Mouse (Mus musculus) liver, embryonic 11.5 days (tissue): ENCODE data around the gene Scn3a. TPM values are rescaled to one million over a fixed set of nuclear protein-coding genes. Genes with fewer than 3 reads are reported as not detected.

Source experiments
- ATAC-seq: fragments of 200-750 bp; cut with Nextera tagmentation; replicated peaks from 2 replicates; pipeline ENCODE4 v1.8.0; 2017; ENCODE audit warnings: moderate number of reproducible peaks, mild to moderate bottlenecking, moderate TSS enrichment, moderate library complexity; ENCODE audit not compliant: low FRiP score
- DNase-seq: peaks from one replicate; pipeline ENCODE4 v3.0.0-alpha.2; 2017; ENCODE audit warnings: low spot score
- H3K27ac ChIP-seq: fragments of 300-500 bp; sonication (generic); 2 replicates; pipeline ENCODE4 v1.5.1; 2014; ENCODE audit warnings: mild to moderate bottlenecking, low read depth, low read length, control low read depth
- H3K27me3 ChIP-seq: fragments of 300-500 bp; sonication (generic); replicated peaks from 2 replicates; pipeline ENCODE4 v1.6.1; 2014; ENCODE audit warnings: low read length, mixed read lengths; ENCODE audit not compliant: control insufficient read depth, insufficient read depth
- H3K36me3 ChIP-seq: fragments of 300-500 bp; sonication (generic); 2 replicates; pipeline ENCODE4 v1.6.1; 2014; ENCODE audit warnings: mild to moderate bottlenecking, low read length, moderate library complexity, mixed read lengths; ENCODE audit not compliant: control insufficient read depth, insufficient read depth
- H3K4me1 ChIP-seq: fragments of 300-500 bp; sonication (generic); replicated peaks from 2 replicates; pipeline ENCODE4 v1.6.1; 2014; ENCODE audit warnings: low read length, mixed read lengths; ENCODE audit not compliant: control insufficient read depth, insufficient read depth
- H3K4me2 ChIP-seq: fragments of 300-500 bp; sonication (generic); 2 replicates; pipeline ENCODE4 v1.6.1; 2014; ENCODE audit warnings: mild to moderate bottlenecking, control low read depth, moderate library complexity
- H3K4me3 ChIP-seq: fragments of 300-500 bp; sonication (generic); 2 replicates; pipeline ENCODE4 v1.5.1; 2014; ENCODE audit warnings: low read depth, low read length, control low read depth
- H3K9ac ChIP-seq: fragments of 300-500 bp; sonication (generic); 2 replicates; pipeline ENCODE4 v1.6.1; 2014; ENCODE audit warnings: low read depth, low read length, control low read depth
- H3K9me3 ChIP-seq: fragments of 300-500 bp; sonication (generic); 2 replicates; pipeline ENCODE4 v1.6.1; 2016; ENCODE audit warnings: low read length, inconsistent platforms, mixed read lengths; ENCODE audit not compliant: control insufficient read depth
- WGBS: fragments of 180-500 bp; shearing (Covaris S2); extraction: QIAGEN DNeasy Blood & Tissue Kit; methylation state at CpG from one replicate; pipeline ENCODE4 v1.1.7; 2014; 5-methylcytosine and 5-hydroxymethylcytosine counted together
- polyA plus RNA-seq: library from polyadenylated mRNA; unstranded; fragments of >200 nt; fragmentation: Nextera tagmentation; extraction: Ambion mirVana; gene quantifications from 2 replicates; pipeline ENCODE4 v1.2.1, GENCODE M21; 2014

Scn3a gene
- polyA plus RNA-seq, 1 experiment from 2014 or later, result 0.08 TPM

- no peak for DNase-seq
- 77% methylated on average over 10 of the region's 10 CpGs for WGBS
- no peaks in the 10 kb centered on the region for H3K4me1 ChIP-seq
- no peaks in the 10 kb centered on the region for H3K27me3 ChIP-seq
- no peak for ATAC-seq
- no peak overlapping the region for H3K9ac ChIP-seq
- H3K36me3 ChIP-seq, result no peaks in the 10 kb centered on the region
- no peak overlapping the region for H3K4me3 ChIP-seq
- H3K4me2 ChIP-seq, result no peak overlapping the region
- no peaks in the 10 kb centered on the region for H3K9me3 ChIP-seq
- H3K27ac ChIP-seq, result no peak overlapping the region
Observed at GRCm38 (mm10) chr2:65532127-65532854, 35.1 kb downstream of the Scn3a start.

- 48% methylated on average over 5 of the region's 5 CpGs for WGBS
- Histone ChIP-seq H3K4me2 (no peak overlapping the region), H3K4me1 (no peaks in the 10 kb centered on the region), H3K27me3 (no peaks in the 10 kb centered on the region), H3K9me3 (no peaks in the 10 kb centered on the region), H3K36me3 (no peaks in the 10 kb centered on the region), H3K4me3 (no peak overlapping the region), H3K27ac (no peak overlapping the region), H3K9ac (no peak overlapping the region)
- DNase-seq (no peak), ATAC-seq (no peak)
Observed at GRCm38 (mm10) chr2:65529148-65529547, 38.3 kb downstream of the Scn3a start.

- DNase-seq (no peak), ATAC-seq (no peak)
- Histone ChIP-seq H3K27me3 (no peaks in the 10 kb centered on the region), H3K27ac (no peak overlapping the region), H3K9me3 (no peaks in the 10 kb centered on the region), H3K9ac (no peak overlapping the region), H3K4me1 (no peaks in the 10 kb centered on the region), H3K4me2 (no peak overlapping the region), H3K36me3 (no peaks in the 10 kb centered on the region), H3K4me3 (no peak overlapping the region)
- WGBS, result 46% methylated on average over 6 of the region's 6 CpGs
Observed at GRCm38 (mm10) chr2:65516703-65517102, 50.7 kb downstream of the Scn3a start.

- Histone ChIP-seq H3K36me3 (no peaks in the 10 kb centered on the region), H3K27ac (no peak overlapping the region), H3K4me2 (no peak overlapping the region), H3K4me3 (no peak overlapping the region), H3K9ac (no peak overlapping the region), H3K27me3 (no peaks in the 10 kb centered on the region), H3K9me3 (no peaks in the 10 kb centered on the region), H3K4me1 (no peaks in the 10 kb centered on the region)
- no peak for ATAC-seq
- DNase-seq, result no peak
- WGBS, result 69% methylated on average over 12 of the region's 12 CpGs
Observed at GRCm38 (mm10) chr2:65508217-65508616, 59.2 kb downstream of the Scn3a start.

GRCm38 (mm10) chr2:65490450-65490849 is 77.0 kb downstream of the Scn3a start:
- Histone ChIP-seq H3K4me3 (no peak overlapping the region), H3K27ac (no peak overlapping the region), H3K27me3 (no peaks in the 10 kb centered on the region), H3K9me3 (no peaks in the 10 kb centered on the region), H3K36me3 (no peaks in the 10 kb centered on the region), H3K9ac (no peak overlapping the region), H3K4me2 (no peak overlapping the region), H3K4me1 (no peaks in the 10 kb centered on the region)
- ATAC-seq (no peak), DNase-seq (no peak)
- 74% methylated on average over 9 of the region's 9 CpGs for WGBS

GRCm38 (mm10) chr2:65483434-65483833 is 84.0 kb downstream of the Scn3a start:
- ATAC-seq, result no peak
- no peaks in the 10 kb centered on the region for H3K36me3 ChIP-seq
- DNase-seq, result no peak
- H3K4me2 ChIP-seq, result no peak overlapping the region
- no peaks in the 10 kb centered on the region for H3K4me1 ChIP-seq
- H3K9me3 ChIP-seq, result no peaks in the 10 kb centered on the region
- H3K4me3 ChIP-seq, result no peak overlapping the region
- no peak overlapping the region for H3K9ac ChIP-seq
- H3K27me3 ChIP-seq, result no peaks in the 10 kb centered on the region
- no peak overlapping the region for H3K27ac ChIP-seq
- WGBS, result 84% methylated on average over 3 of the region's 3 CpGs

- DNase-seq (no peak), ATAC-seq (no peak)
- no peaks in the 10 kb centered on the region for H3K36me3 ChIP-seq
- H3K9me3 ChIP-seq, result no peaks in the 10 kb centered on the region
- no peaks in the 10 kb centered on the region for H3K4me1 ChIP-seq
- H3K4me2 ChIP-seq, result no peak overlapping the region
- H3K4me3 ChIP-seq, result no peak overlapping the region
- no peaks in the 10 kb centered on the region for H3K27me3 ChIP-seq
- no peak overlapping the region for H3K9ac ChIP-seq
- H3K27ac ChIP-seq, result no peak overlapping the region
- WGBS, result 53% methylated on average over 4 of the region's 4 CpGs
Observed at GRCm38 (mm10) chr2:65481007-65481672, 86.3 kb downstream of the Scn3a start.

GRCm38 (mm10) chr2:65471311-65471882 is 96.0 kb downstream of the Scn3a start:
- DNase-seq, result no peak
- H3K27me3 ChIP-seq, result no peaks in the 10 kb centered on the region
- H3K4me2 ChIP-seq, result no peak overlapping the region
- H3K36me3 ChIP-seq, result no peaks in the 10 kb centered on the region
- H3K4me1 ChIP-seq, result no peaks in the 10 kb centered on the region
- H3K27ac ChIP-seq, result no peak overlapping the region
- no peaks in the 10 kb centered on the region for H3K9me3 ChIP-seq
- no peak for ATAC-seq
- no peak overlapping the region for H3K9ac ChIP-seq
- no peak overlapping the region for H3K4me3 ChIP-seq
- 68% methylated on average over 11 of the region's 11 CpGs for WGBS

- no peak overlapping the region for H3K4me2 ChIP-seq
- H3K9me3 ChIP-seq, result no peaks in the 10 kb centered on the region
- no peak overlapping the region for H3K9ac ChIP-seq
- no peaks in the 10 kb centered on the region for H3K36me3 ChIP-seq
- 91% methylated on average over 5 of the region's 5 CpGs for WGBS
- H3K27ac ChIP-seq, result no peak overlapping the region
- no peak overlapping the region for H3K4me3 ChIP-seq
- no peaks in the 10 kb centered on the region for H3K27me3 ChIP-seq
- H3K4me1 ChIP-seq, result no peaks in the 10 kb centered on the region
- no peak for ATAC-seq
- DNase-seq, result no peak
Observed at GRCm38 (mm10) chr2:65465694-65466093, 101.7 kb downstream of the Scn3a start.
